Mouse (Mus musculus) liver, embryonic 14.5 days (tissue): ENCODE measurements around the gene Grap2. TPM values are rescaled to one million over a fixed set of nuclear protein-coding genes. Genes with fewer than 3 reads are reported as not detected.

Experiments used
- ATAC-seq: fragments of 200-750 bp; cut with Nextera tagmentation; 2 replicates; pipeline ENCODE4 v1.8.0; 2017; ENCODE audit warnings: moderate number of reproducible peaks, mild to moderate bottlenecking, moderate library complexity; ENCODE audit not compliant: insufficient read depth
- DNase-seq, 3 experiments: peaks; one replicate each; pipeline ENCODE4 v3.0.0-alpha.2; 2012 to 2013; ENCODE audit warnings: low read depth in 3 of 3, low spot score in 3 of 3
- H3K27ac ChIP-seq: fragments of 300-500 bp; sonication (generic); 2 replicates; pipeline ENCODE4 v1.5.1; 2014; ENCODE audit warnings: moderate library complexity, mild to moderate bottlenecking, control low read depth, inconsistent platforms
- H3K27me3 ChIP-seq: fragments of 300-500 bp; sonication (generic); 2 replicates; pipeline ENCODE4 v1.6.1; 2014; ENCODE audit warnings: mild to moderate bottlenecking, low read length, moderate library complexity; ENCODE audit not compliant: control insufficient read depth, insufficient read depth
- H3K36me3 ChIP-seq: fragments of 300-500 bp; sonication (generic); replicated peaks from 2 replicates; pipeline ENCODE4 v1.6.1; 2014; ENCODE audit warnings: low read depth; ENCODE audit not compliant: control insufficient read depth, insufficient read depth
- H3K4me1 ChIP-seq, 2 experiments: fragments of 200-500 bp in 1 of 2; fragments of 300-500 bp in 1 of 2; sonication (generic) in 1 of 2; replicated peaks; 2 replicates each; pipeline ENCODE4 v1.6.1; 2012 to 2014; ENCODE audit warnings: antibody characterized with exemption in 1 of 2, inconsistent platforms in 1 of 2, low read length in 1 of 2; ENCODE audit not compliant: control insufficient read depth in 2 of 2, insufficient read depth in 2 of 2
- H3K4me2 ChIP-seq: fragments of 300-500 bp; sonication (generic); 2 replicates; pipeline ENCODE4 v1.6.1; 2014; ENCODE audit warnings: low read depth, mild to moderate bottlenecking, control low read depth, moderate library complexity
- H3K4me3 ChIP-seq, 2 experiments: fragments of 200-500 bp in 1 of 2; fragments of 300-500 bp in 1 of 2; sonication (generic) in 1 of 2; 2 replicates each; pipeline ENCODE4 v1.5.1; 2012 to 2014; ENCODE audit warnings: low read depth in 2 of 2, low read length in 2 of 2, mild to moderate bottlenecking in 2 of 2, control low read depth in 1 of 2, inconsistent platforms in 1 of 2, moderate library complexity in 1 of 2; ENCODE audit not compliant: insufficient read depth in 1 of 2
- H3K9ac ChIP-seq: fragments of 300-500 bp; sonication (generic); replicated peaks from 2 replicates; pipeline ENCODE4 v1.6.1; 2014; ENCODE audit warnings: mild to moderate bottlenecking, control low read depth, moderate library complexity
- H3K9me3 ChIP-seq: fragments of 300-500 bp; sonication (generic); 2 replicates; pipeline ENCODE4 v1.6.1; 2016; ENCODE audit warnings: low read length, mixed read lengths; ENCODE audit not compliant: control insufficient read depth
- CTCF ChIP-seq: IDR thresholded peaks from 2 replicates; pipeline ENCODE4 v1.5.1; 2016; ENCODE audit warnings: antibody characterized with exemption, low read depth, control low read depth
- EP300 ChIP-seq: IDR thresholded peaks from 2 replicates; pipeline ENCODE4 v1.6.1; 2016; ENCODE audit warnings: antibody characterized with exemption, low read depth
- WGBS: fragments of 180-500 bp; shearing (Covaris S2); extraction: QIAGEN DNeasy Blood & Tissue Kit; methylation state at CpG from one replicate; pipeline ENCODE4 v1.1.7; 2014; ENCODE audit not compliant: insufficient replicate concordance; 5-methylcytosine and 5-hydroxymethylcytosine counted together
- polyA plus RNA-seq, 2 experiments: library from polyadenylated mRNA; depleted of rRNA in 1 of 2; stranded (reverse) in 1 of 2; unstranded in 1 of 2; fragments of >200 nt; fragmentation: Nextera tagmentation in 1 of 2; extraction: Ambion mirVana in 1 of 2; gene quantifications; 2 replicates each; pipeline versions ENCODE4 v1.2.1 to v1.2.3; 2012 to 2014

The Grap2 gene
- polyA plus RNA-seq, 2 experiments, result 8.7 to 21.8 TPM

- no peak overlapping the region for H3K27ac ChIP-seq
- WGBS, result 39% methylated on average over 7 of the region's 7 CpGs
- H3K9me3 ChIP-seq, result no peaks in the 10 kb centered on the region
- H3K4me1 ChIP-seq, result no peaks in the 10 kb centered on the region
- H3K4me2 ChIP-seq, result no peak overlapping the region
- H3K9ac ChIP-seq, result no peak overlapping the region
- ATAC-seq (no peak), DNase-seq (no peak)
- no peaks in the 10 kb centered on the region for H3K36me3 ChIP-seq
- TF ChIP-seq CTCF, result no peak
- TF ChIP-seq EP300, result no peak
- H3K27me3 ChIP-seq, result peaks cover 21% of the 10 kb centered on the region
- no peak overlapping the region for H3K4me3 ChIP-seq
Measured at GRCm38 (mm10) chr15:80571611-80572010, 783 bp upstream of the Grap2 start.

GRCm38 (mm10) chr15:80572811-80573520, 572 bp downstream of the Grap2 start:
- no peak for ATAC-seq
- Histone ChIP-seq H3K4me2 (no peak overlapping the region), H3K27me3 (peaks cover 34% of the 10 kb centered on the region), H3K4me1 (no peaks in the 10 kb centered on the region), H3K36me3 (no peaks in the 10 kb centered on the region), H3K9ac (no peak overlapping the region), H3K4me3 (no peak overlapping the region), H3K27ac (no peak overlapping the region), H3K9me3 (no peaks in the 10 kb centered on the region)
- 53% methylated on average over 9 of the region's 9 CpGs for WGBS
- DNase-seq, result no peak
- no peak for TF ChIP-seq EP300
- TF ChIP-seq CTCF, result no peak

GRCm38 (mm10) chr15:80574211-80575040, 2.0 kb downstream of the Grap2 start:
- H3K9me3 ChIP-seq, result no peaks in the 10 kb centered on the region
- peaks cover 36% of the 10 kb centered on the region for H3K27me3 ChIP-seq
- H3K9ac ChIP-seq, result no peak overlapping the region
- no peak overlapping the region for H3K4me2 ChIP-seq
- no peak for DNase-seq
- no peaks in the 10 kb centered on the region for H3K4me1 ChIP-seq
- no peak overlapping the region for H3K4me3 ChIP-seq
- TF ChIP-seq CTCF (no peak), EP300 (no peak)
- ATAC-seq, result no peak
- no peaks in the 10 kb centered on the region for H3K36me3 ChIP-seq
- WGBS, result 79% methylated on average over 17 of the region's 17 CpGs
- H3K27ac ChIP-seq, result no peak overlapping the region

- Histone ChIP-seq H3K4me3 (no peak overlapping the region), H3K27ac (no peak overlapping the region), H3K9ac (no peak overlapping the region), H3K4me1 (no peaks in the 10 kb centered on the region), H3K4me2 (no peak overlapping the region), H3K9me3 (no peaks in the 10 kb centered on the region), H3K27me3 (peaks cover 36% of the 10 kb centered on the region), H3K36me3 (no peaks in the 10 kb centered on the region)
- DNase-seq (no peak), ATAC-seq (no peak)
- TF ChIP-seq EP300 (no peak), CTCF (no peak)
- WGBS, result 76% methylated on average over 13 of the region's 13 CpGs
Measured at GRCm38 (mm10) chr15:80575817-80576370, 3.5 kb downstream of the Grap2 start.

- peaks cover 32% of the 10 kb centered on the region for H3K27me3 ChIP-seq
- no peak overlapping the region for H3K27ac ChIP-seq
- H3K4me2 ChIP-seq, result no peak overlapping the region
- WGBS, result 58% methylated on average over 11 of the region's 11 CpGs
- no peak overlapping the region for H3K9ac ChIP-seq
- H3K9me3 ChIP-seq, result no peaks in the 10 kb centered on the region
- ATAC-seq (no peak), DNase-seq (no peak)
- no peak for TF ChIP-seq CTCF
- no peak for TF ChIP-seq EP300
- no peaks in the 10 kb centered on the region for H3K36me3 ChIP-seq
- H3K4me3 ChIP-seq, result no peak overlapping the region
- no peaks in the 10 kb centered on the region for H3K4me1 ChIP-seq
Measured at GRCm38 (mm10) chr15:80576415-80576994, 4.1 kb downstream of the Grap2 start.
